Mouse (Mus musculus) liver (tissue): ENCODE results near the gene Hist1h2bc.

ENCODE experiments used
- DNase-seq: peaks from one replicate; pipeline ENCODE4 v3.0.0-alpha.2; 2020; ENCODE audit warnings: mixed read lengths

Gene Hist1h2bc

DNA sequence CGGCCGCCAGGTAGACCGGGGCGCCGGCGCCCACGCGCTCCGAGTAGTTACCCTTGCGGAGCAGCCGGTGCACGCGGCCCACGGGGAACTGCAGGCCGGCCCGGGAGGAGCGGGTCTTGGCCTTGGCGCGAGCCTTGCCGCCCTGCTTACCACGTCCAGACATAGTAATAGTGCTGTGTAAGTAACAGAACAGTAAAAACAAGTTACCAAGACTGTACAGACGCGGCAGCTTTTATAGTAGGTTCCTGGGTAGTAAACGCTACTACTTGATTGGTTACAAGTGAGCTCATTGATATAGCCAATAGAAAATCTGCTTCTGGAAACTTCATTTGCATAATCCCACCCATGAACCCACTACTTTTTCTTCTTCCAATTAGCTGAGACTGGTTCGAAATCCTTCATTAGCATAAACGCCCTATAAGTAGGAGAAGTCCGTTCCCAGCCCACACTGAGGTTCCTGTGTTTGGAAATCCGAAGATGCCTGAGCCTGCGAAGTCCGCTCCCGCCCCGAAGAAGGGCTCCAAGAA, at the start of gene Hist1h2bc, which contains the start of gene Hist1h2ac:
TSS of gene Hist1h2bc (plus strand) at position 445 of the 527 bp plus-strand sequence.
TSS of gene Hist1h2ac (minus strand) at position 194 of the 527 bp plus-strand sequence.
- peak; percentile 91 for DNase-seq

GRCm38 (mm10) chr13:23659636-23660366, 24.2 kb upstream of the Hist1h2bc start:
- no peak for DNase-seq

GRCm38 (mm10) chr13:23662536-23662935, 21.5 kb upstream of the Hist1h2bc start:
- no peak for DNase-seq

DNA sequence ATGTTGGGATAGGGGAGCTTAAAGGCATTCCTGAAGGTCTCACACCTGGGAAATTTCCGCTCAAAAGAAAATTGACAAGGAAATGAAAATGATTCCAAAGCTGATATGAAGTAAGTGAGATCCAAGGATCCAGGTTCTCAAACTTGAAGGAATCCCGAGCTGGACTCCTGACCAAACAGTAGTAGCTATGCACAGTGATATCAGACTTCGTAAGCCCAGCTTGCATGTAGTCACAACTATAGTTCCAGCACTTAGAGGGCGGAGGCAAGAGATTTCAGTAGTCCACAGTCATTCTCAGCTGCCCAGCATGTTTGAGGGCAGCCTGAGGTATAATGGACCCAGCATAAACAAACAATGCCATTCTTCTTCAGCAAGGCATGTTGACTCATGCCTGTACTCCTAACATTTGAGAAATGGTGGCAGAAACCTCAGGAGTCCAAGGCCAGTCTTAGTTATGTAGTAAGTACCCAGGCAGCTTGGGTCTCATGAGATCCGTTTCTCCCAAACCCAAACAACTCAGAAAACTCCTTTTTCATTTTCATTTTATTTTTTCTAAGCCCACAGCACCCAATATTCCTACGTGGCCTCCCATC, 1.9 kb upstream of the Hist1h2bc start:
- no peak for DNase-seq

GRCm38 (mm10) chr13:23682623-23682946, 1.4 kb upstream of the Hist1h2bc start:
- DNase-seq: no peak

DNA sequence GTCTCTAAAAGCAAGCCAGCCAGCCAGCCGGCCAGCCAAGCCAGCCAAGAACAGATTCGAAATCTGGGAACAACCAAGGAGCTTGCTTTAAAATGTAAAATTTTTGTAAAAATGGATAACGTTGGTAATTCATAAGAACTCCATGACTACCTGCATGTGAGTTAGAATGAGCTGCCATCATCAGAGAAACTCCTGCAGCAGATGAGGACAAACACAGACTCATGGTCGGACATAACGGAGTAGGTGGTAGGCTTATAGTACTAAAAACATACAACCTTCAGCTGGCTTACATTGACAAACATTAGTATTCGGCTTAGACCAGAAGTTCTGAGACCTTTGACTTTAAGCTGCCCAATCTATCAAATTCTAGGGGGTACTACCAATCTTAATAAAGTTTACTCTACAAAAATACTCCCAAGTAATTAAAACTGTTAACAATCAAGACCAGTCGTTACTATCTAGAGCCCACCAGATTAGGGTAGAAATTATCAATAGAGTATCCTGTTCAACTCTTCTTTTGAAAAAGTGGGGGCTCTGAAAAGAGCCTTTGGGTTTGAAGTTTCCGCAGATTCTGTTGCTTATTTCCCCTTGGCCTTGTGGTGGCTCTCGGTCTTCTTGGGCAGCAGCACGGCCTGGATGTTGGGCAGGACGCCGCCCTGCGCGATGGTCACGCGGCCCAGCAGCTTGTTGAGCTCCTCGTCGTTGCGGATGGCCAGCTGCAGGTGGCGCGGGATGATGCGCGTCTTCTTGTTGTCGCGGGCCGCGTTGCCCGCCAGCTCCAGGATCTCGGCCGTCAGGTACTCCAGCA, 848 bp upstream of the Hist1h2bc start:
- peak; percentile 37 for DNase-seq

- DNase-seq: peak; percentile 61
These were observed 421 bp downstream of the Hist1h2bc start for GRCm38 (mm10) chr13:23684295-23684945.

DNA sequence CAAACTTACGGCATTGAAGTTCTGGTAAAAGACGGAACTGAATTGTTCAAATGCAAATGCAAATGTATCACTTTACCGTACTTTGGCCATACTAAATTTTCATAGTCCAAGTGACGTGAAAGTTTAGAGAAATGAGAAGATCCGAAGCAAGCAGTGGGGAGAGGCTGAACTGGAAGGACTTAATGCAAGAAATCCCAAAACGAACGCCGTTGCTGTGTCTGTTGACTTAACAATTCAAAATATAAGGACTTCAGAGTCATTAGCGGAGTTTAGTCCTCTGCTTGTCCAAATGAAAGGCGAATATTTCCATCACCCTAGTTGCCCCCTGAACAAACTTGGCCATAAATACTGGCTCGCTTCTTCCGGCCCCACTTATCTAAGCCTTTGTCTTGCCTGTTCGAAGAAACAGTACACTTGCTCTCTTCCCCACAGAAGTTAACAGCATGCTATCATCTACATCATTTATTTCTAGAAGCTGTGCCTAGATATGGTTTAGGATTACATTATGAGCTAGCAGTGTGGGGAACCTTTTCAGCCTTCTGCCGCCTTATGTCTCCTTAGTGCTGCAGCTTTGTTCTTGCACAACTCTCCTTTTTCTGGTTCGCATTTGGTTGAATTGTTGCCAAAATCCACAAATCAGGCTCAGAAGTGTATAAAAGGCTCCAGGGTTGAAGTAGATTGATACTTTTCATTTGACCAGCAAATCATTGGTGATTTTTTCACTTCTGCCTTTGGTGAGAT, 1.3 kb downstream of the Hist1h2bc start:
- peak; percentile 43 for DNase-seq

GRCm38 (mm10) chr13:23685966-23686365, 2.0 kb downstream of the Hist1h2bc start:
- DNase-seq: no peak

GRCm38 (mm10) chr13:23687181-23687580, 3.2 kb downstream of the Hist1h2bc start:
- DNase-seq: no peak

DNA sequence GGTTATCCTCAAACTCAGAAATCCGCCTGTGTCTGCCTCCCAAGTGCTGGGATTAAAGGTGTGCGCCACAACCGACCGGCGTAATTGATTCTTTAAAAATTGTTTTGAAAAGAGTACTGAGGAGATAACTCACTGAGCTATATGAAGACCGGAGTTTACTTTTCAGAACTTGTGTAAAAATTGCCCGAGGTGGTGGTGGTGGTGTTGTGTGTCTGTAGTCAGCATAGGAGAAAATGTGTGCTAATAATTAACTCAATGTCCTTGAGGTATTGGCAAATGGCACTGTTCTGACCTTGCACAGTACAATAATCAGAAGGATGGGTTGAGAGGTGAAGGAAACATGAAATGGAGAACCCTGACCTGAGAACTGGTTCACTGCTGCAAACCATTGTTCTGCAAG, 3.9 kb downstream of the Hist1h2bc start:
- no peak for DNase-seq

- no peak for DNase-seq
These were observed 5.0 kb downstream of the Hist1h2bc start for GRCm38 (mm10) chr13:23688956-23689355.

- no peak for DNase-seq
These were observed 5.5 kb downstream of the Hist1h2bc start for GRCm38 (mm10) chr13:23689459-23689858.

DNA sequence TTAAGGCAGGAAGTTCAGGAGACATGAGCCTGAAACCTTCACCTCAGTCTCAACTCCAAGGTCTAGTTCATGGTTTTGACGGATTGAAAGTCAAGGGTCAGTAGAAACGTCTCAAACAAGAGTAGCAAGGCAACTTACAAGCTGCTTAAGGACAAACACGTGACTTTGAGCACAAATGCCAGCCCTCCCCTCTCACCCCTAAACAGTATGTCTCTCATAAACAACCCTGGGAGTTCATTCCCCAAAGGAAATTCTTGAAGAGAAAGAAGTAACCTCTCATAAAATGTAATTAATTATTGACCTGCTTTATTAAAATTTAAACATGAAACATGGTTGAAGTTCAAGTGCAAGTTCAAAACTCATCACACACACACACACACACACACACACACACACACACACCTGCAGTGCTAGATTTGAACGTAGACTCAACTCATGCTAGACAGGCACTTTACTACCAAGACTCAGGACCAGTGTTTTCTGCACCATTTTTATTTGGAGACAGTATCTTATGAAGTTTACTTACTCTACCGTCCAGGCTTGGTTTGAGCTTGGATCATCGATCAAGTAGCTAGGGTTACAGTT, 9.9 kb downstream of the Hist1h2bc start:
- no peak for DNase-seq

GRCm38 (mm10) chr13:23694956-23695355, 11.0 kb downstream of the Hist1h2bc start:
- no peak for DNase-seq

- no peak for DNase-seq
These were observed 11.5 kb downstream of the Hist1h2bc start, which contains the start of gene Hist1h1t for GRCm38 (mm10) chr13:23695514-23695913. TSS of gene Hist1h1t (plus strand) at chr13:23695814.

DNA sequence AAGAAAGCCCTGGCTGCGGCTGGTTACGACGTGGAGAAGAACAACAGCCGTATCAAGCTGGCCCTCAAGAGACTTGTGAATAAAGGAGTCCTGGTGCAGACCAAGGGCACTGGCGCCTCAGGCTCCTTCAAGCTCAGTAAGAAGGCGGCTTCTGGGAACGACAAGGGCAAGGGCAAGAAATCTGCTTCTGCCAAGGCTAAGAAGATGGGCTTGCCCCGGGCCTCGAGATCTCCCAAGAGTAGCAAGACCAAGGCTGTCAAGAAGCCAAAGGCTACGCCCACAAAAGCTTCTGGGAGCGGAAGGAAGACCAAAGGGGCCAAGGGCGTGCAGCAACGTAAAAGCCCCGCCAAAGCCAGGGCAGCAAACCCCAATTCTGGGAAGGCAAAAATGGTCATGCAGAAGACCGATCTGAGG, 12.1 kb downstream of the Hist1h2bc start:
- peak; percentile 68 for DNase-seq

DNA sequence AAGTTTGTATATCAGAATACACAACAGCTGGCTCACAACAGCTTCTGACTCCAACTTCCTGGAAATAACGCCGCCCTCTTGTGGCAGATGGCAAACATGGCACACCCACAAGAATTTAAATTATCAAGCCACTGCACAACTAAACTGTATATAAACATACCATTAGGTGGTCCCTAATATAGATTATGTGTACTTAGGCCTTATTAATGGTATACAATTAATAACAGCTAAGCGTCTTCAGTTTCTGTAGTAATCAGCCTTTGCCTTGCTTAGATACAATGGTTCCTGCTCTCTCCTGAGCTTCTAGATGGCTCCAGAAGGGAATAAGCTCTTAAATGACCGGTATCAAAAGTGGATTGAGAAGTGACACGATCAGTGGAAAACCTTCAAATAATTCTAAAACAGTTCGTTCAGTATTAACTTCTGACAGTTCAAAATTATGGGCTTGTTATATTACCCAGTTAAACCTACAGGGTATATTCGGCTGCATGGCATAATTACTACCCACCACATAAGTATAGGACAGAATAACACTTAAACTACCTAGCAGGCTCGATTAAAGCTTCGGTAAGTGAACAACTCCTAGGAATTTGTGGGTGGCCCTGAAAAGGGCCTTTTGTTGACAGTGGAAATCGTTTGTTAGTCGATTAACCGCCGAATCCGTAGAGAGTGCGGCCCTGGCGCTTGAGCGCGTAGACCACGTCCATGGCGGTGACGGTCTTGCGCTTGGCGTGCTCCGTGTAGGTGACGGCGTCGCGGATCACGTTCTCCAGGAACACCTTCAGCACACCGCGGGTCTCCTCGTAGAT, 13.7 kb downstream of the Hist1h2bc start:
- peak; percentile 83 for DNase-seq

DNA sequence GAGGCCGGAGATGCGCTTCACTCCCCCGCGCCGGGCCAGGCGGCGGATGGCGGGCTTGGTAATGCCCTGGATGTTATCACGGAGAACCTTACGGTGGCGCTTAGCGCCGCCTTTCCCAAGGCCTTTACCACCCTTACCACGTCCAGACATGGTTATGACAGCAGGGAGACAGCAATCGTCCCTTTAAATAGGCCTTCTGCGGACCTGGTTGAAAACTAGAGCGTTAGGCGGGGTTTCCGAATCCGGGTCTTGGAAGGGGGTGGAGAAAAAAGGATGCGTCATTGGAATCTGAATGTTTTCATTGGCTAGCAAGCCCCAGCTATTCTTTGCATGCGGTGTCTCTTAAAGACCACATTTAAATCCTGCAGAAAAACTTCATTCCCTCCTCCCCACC, 14.3 kb downstream of the Hist1h2bc start, which contains the start of gene Hist1h4c:
TSS of gene Hist1h4c (minus strand) at position 155 of the 394 bp plus-strand sequence.
- DNase-seq: peak; percentile 96

GRCm38 (mm10) chr13:23698996-23699395, 15.0 kb downstream of the Hist1h2bc start:
- DNase-seq: no peak

GRCm38 (mm10) chr13:23699767-23700166, 15.8 kb downstream of the Hist1h2bc start:
- no peak for DNase-seq
